Mouse (Mus musculus): ENCODE results near the gene Cfap57.
"Not testable (repeated sequence)": the region's sequence is repeated elsewhere in the genome, so short reads cannot be mapped to it uniquely, and the experiment has no call there.

Gene Cfap57

DNA sequence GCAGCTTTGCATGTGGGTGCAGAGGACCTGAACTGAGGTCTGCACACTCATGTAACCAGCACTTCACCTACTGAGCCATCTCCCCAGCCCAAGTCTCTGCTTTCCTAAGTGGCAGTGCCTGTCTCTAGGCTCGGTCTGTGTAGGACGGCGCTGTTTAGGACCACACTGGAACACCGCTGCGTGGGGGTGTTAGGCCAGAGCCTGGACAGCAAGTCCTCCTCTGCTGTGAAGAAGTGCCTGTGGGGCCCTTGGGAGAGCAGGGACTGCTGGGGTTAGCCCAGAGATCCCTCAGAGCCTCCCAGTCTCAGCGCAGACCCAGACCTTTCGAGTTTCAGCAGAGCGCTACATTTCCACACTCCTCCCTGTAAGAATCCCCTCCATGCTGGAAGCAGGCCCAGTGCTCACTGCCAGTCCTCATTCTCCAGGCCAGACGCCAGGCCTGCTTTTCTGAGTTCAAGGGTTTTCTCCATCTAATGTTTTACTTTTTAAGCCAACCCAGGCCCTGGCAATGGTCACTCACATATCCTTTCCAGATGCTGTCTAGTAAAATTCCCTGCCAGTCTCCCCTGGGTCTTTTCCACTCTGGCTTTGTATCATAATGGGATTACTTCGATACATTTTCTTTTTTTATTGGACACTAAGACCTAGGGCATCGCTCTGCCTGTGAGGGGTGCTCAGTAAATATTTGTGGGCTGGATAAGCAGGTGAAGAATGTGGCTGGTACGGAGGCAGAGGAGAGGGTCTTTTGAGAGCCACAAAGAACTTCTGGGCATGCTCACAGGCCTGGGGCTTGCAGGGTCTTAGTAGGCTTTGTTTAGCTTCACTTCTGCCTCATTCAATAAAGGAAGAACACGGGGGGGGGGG, 56.3 kb downstream of the Cfap57 start:
- no peak for DNase-seq (ENCODE audit: low read depth)

DNA sequence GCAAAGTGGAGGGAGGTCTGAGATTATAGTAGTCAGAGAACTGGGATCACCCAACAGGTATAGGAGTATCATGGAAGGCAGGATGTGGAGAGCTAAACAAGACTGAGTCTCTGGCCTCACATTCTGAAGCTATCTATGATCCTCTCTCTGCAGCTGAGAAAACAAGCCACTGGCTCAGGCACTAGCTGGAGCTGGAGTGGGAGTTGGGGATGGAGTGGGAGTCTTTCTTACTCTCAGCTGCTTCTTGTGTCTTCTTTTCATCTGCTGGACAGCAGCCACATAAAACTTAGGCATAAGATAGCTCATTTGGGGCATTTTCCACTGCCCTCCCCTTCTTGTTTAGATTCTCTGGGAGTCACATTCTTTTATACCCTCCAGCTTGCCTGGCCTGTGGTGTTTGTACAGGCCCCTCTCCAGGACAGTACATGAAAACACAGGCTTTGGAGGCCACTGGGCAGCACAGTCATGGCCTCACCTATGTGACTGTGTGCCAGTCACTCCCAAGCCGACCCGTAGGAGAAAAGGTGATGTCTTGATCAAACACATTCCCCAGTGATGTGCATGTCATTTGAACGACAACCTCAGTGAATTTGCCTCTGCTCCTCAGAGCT, 67.4 kb downstream of the Cfap57 start:
- DNase-seq (ENCODE audit: low read depth): no peak

DNA sequence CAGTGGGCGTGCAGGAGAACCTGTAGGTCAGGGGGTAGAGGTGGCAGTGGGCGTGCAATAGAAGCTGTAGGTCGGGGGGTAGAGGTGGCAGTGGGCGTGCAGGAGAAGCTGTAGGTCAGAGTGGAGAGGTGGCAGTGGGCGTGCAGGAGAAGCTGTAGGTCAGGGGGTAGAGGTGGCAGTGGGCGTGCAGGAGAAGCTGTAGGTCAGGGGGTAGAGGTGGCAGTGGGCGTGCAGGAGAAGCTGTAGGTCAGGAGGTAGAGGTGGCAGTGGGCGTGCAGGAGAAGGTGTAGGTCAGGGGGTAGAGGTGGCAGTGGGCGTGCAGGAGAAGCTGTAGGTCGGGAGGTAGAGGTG, 72.5 kb downstream of the Cfap57 start:
- DNase-seq (ENCODE audit: low read depth): not testable (repeated sequence)

DNA sequence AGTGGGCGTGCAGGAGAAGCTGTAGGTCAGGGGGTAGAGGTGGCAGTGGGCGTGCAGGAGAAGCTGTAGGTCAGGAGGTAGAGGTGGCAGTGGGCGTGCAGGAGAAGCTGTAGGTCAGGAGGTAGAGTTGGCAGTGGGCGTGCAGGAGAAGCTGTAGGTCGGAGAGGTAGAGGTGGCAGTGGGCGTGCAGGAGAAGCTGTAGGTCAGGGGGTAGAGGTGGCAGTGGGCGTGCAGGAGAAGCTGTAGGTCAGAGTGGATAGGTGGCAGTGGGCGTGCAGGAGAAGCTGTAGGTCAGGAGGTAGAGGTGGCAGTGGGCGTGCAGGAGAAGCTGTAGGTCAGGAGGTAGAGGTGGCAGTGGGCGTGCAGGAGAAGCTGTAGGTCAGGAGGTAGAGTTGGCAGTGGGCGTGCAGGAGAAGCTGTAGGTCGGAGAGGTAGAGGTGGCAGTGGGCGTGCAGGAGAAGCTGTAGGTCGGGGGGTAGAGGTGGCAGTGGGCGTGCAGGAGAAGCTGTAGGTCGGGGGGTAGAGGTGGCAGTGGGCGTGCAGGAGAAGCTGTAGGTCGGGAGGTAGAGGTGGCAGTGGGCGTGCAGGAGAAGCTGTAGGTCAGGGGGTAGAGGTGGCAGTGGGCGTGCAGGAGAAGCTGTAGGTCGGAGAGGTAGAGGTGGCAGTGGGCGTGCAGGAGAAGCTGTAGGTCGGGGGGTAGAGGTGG, 73.0 kb downstream of the Cfap57 start:
- DNase-seq (ENCODE audit: low read depth): not testable (repeated sequence)

DNA sequence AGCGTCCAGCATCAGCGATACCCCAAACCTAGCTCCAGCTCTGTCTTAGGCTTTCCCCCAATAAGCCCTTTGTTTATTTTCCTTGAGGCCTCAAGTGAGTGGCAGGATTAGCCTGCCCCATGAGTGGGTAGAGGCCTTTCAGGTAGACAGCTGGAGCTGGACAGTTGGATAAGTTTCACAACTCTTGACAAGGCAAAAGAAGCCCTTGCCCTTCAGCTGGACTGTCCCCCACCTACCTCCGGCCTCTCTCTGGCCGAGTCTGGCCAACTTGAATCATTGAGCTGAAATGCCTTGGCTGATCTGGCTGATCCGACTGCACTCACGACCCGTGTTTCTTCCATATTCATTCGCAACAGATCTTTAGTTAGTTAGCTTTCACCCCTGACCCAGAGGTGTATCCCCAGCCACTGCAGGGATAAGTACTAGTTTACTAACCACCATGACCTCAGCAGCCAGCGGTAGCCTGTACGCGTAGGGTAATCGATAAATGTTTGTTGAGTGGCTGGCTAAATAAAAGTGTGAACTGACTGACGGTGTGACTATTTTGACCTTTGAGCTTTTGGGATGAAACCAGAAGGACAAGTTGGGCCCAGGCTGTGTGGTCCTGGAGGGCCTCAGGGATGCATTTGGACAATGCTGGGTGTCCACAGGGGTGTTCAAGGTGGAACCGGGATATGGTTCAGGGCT, 76.0 kb downstream of the Cfap57 start:
- DNase-seq (ENCODE audit: low read depth): no peak

DNA sequence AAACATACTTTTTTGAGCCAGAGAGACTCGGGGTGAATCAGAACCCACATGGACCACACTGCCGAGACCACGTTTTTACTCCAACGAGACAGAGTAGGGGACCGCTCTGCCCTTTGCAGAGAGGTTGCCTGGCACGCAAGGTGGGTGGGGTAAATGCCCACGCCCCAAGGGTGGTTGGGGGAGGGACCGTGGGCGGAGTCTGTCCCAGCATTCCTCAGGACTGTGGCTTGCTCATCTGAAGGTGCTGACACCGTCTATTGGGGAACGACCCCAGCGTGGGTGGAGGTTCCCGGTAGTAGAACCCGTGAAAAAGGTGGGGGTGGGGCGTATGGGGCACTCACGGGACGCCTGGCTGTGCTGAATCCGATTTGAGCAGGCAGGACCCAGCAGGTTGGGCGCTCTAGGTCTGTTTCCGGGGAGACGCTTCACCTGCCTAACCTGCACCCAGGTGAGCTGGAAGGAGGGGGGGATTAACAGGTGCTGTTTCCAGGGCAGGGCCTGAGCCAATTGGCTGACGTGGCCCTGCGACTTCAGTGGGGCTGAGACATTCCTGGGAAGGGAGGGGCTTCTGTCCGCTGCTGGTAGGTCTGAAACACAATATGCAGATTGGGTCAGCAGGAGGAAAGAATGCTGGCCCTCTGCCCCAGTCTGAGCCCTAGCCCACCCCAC, 76.9 kb downstream of the Cfap57 start, which contains the start of gene Tmem125:
Gene Tmem125, minus strand, starts transcription at position 453 of the 669 bp plus-strand sequence.
- DNase-seq (ENCODE audit: low read depth): no peak

DNA sequence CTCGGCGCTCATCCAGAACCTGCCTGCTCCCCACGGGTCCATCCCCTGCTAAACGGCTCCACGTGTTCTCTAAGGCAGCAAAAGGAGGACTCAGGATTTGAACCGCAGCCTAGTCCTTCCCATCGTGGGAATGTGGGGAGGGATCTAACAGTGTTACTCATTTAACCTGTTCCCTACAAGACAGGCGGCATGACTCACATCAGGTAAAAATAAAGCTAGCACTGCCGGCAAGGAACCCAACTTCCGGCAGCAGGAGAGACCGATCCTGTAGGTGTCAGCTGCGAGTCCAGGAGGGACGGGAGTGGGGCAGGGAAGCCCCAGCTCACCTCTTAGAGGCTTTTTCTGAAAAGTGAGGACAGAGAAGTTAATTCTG, 77.4 kb downstream of the Cfap57 start:
- DNase-seq (ENCODE audit: low read depth): no peak

DNA sequence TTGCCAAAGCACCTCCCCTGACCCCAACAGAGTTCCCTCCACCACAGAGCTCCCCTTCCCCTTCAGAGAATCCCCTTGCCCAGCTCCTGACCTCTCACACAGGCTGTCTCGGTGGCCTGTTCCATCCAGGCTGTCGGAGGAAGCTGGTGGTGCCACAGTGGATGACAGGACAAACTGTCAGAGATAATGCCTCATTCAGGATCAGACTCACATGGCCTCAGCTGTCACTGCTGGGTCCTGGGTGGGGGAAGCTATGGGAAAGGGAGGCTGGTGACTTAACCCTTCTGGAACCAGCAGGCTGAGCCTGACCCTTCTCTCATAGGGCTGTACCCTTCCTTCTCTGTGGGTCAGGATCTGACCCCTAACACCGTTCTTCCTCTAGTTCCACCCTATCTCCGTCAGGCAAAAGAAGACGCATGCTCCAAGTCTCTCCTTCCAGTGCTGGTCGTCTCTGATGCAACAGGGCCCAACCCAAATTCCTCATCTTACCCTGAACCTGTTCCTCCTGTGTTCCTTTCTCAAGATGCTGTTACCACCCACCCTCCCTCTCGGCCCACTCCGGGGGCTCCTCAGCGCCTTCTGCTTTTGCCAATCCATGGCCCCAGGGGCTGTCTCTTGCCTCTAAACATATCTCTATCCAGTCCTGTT, 77.9 kb downstream of the Cfap57 start:
- DNase-seq (ENCODE audit: low read depth): no peak

DNA sequence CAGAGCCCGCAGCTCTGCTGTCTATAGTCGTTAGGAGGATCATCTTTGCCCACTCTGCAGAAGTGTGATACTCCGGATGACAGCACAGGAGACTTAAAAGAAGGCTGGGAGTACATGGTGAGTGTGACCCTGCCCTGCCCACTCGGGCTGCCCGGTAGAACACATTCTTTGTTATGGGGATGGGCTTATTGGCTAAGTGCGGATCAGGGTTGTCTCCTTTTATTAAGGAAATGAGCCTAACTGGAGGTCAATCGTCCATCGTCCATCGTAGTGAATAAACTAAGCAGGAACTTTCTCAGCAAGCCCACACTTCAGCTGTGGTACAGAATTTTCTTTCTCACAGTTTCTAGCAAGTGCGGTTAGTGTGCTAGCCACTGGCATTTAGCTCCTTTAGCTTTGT, 80.7 kb downstream of the Cfap57 start:
- DNase-seq (ENCODE audit: low read depth): no peak

DNA sequence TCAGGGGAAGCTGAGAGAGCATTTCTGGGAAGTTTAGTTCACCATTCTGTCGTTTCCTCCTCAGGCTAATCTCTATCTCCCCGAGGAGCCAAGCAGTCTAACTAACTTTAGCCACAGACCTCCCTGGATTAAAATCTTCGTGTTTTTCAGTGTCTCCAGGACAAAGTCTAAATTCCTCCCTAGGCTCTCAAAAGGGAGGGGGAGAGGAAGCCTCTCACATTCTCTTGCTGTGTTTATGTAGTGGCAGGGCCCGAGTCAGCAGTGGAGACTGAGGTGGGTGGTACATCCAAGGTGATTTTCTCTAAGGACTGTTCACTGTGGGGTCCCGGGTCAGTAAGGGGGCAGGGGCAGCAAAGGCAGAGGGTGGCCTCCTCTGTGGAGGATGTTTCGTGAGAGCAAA, 82.8 kb downstream of the Cfap57 start:
- DNase-seq (ENCODE audit: low read depth): no peak

DNA sequence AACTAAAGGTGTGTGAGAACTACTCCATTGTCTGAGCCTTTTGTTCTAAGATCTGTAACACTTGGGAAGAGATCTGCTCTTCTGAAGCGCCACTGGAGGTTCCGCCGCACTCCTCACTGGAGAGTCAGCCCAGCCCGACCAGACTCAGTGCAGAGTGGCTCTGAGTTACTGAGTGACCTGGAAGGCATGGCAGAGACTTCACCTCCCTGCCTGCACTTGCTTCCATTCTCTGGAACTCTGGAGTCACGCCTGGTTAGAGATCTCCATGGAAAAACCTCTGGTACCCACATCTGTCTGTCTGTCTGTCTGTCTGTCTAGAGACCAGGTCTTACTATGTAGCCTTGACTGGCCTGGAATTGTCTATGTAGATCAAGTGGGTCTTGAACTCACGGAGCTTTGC, 85.0 kb downstream of the Cfap57 start:
- no peak for DNase-seq (ENCODE audit: low read depth)

DNA sequence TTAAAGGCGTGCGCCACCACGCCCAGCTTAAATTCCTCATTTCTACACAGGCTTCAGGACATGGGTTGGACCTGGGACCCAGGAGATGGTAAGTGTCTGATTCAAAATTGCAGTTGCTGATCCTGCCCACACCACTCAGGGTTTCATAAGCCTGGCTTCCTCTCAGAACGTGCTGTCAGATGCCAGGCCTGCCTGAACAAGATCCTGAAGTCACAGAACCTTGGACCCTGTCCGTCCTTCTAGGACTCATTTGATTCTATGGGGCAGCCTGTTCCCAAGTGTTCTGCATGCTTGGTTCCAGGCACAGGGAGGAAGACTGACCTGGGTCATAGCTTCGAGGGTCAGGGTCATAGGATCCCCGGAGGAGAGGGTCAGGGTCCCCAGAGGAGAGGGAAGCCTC, 87.0 kb downstream of the Cfap57 start:
- DNase-seq (ENCODE audit: low read depth): no peak

DNA sequence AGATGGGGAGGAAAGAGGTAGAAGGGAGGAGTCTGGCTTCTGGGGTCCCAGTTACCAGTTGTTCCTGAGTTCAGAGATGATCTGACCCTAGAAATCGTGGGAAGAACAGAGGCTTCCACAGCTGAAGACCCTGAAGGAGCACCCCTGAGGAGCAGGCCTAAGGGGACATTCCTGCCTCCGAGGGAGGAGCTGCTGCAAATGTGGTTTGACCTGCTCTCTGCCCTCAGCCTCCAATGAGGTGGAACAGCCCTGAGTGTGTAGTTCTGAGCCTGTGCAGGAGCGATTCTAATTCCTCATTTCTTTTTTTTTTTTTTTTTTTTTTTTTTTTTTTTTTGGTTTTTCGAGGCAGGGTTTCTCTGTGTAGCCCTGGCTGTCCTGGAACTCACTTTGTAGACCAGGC, 87.4 kb downstream of the Cfap57 start:
- DNase-seq (ENCODE audit: low read depth): no peak

DNA sequence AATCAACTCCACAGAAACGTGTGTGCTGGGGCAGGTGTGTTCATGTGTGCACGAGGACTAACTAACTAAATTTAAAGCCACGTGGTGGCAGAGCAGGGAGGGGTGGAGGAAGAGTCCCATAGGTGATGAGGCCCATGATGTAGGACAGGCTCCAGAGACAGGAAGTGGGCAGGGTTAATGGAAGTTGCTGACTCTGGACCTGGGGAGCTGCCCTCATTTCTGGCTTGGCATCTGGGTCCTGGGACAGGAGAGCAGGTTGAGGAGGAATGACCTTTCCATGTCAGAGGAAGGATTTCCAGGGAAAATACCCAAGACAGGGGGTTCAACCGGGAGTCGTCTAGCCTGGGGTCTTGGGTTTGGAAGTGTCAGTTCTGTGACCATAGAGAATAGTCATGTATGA, 87.9 kb downstream of the Cfap57 start:
- no peak for DNase-seq (ENCODE audit: low read depth)

DNA sequence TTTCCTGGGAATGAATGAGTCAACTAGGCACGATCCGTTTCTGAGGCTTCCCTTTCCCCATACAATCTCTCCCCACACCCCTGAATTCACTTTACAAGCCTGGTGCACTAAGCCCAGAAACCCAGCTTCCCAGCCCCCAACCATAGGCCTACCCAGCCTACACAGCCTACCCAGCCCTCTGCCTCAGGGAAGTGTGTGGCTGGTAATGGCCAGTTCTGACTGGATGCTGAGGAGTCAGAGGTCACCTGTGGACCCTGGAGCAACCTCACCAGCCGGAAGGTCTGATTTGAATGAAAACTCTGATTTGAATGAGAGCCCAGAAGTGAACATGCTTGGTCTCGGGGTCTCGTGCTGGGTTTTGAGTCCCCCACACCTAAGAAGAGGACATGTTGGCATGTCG, 92.9 kb downstream of the Cfap57 start:
- no peak for DNase-seq (ENCODE audit: low read depth)

DNA sequence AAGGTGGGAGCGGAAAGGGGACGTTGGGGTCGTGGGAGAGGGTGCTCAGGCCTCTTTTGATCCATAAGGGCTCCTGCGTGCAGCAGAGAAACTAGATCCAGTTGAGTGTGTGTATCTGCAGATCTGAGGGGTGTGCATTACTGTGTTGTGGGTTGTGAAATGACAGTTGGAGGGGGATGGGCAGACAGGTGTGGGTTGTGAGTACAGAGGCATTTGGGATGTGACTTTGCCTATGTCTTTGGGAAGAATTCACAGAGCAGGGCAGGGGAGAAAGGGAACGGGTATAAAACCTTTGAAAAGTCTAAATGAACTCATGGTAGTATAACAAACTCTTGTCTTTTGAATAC, 93.3 kb downstream of the Cfap57 start:
- no peak for DNase-seq (ENCODE audit: low read depth)

DNA sequence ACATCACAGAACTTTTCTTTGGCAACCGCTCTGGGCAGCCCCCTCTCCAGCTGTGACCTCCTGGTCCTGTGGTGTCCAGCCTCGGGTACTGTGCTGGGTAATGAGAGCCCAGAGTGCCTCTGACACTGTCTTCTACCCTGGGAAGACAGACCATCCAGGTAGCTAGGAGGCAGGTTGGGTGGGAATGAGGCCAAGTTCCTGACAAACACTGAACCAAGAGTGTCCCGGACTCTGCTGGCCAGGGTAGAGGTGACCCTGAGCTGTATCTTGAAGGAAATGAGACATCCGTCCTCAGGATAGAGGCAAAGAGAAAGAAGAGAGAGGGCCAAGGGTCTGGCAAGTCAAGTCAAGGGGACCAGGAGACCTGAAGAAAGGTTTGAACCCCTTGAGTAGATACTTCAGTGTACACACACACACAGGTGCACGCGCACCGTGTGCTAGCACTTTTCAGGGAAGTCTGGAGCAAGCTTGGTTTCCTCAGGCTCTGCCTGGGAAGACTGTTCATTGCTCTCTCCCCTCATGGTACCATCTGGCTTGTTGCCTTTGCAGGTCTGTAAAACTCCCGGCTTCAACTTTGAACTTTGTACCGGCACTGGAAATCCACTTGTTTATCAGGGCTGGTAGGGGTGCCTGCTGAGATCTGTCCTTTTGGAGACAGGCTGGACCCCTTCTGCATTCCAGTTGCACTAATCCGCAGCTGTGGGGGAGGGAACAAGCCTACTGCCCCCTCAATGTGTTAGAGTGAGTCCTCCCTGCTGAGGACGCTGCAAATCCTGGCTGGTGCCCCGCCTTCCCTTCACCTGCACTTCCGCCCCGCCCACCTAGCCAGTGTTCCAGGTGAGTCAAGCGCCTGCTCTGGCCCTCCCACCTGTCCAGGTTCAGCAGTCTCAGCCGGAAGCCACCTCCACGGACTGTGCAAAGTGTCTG, 93.9 kb downstream of the Cfap57 start, which contains the start of gene 2610528J11Rik:
Gene 2610528J11Rik, plus strand, starts transcription at position 592 of the 927 bp plus-strand sequence.
- no peak for DNase-seq (ENCODE audit: low read depth)

DNA sequence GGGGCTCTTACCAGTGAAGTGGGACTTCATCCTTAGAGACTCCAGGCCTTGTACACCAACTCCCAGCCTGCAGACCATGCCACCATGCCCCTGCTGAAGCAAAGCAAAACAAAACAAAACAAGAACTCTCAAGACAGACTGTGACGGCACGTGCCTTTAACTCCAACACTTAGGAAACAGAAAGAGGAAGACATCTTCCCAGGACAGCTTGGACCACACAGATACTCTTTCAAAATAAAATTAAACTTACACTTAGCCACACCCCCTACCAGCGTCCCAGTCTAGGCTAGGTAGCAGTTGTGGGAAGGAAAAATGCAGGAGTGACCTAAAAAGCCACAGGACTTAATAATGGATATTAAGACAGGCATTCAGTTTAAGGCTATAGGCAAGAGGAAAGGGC, 94.8 kb downstream of the Cfap57 start:
- no peak for DNase-seq (ENCODE audit: low read depth)

DNA sequence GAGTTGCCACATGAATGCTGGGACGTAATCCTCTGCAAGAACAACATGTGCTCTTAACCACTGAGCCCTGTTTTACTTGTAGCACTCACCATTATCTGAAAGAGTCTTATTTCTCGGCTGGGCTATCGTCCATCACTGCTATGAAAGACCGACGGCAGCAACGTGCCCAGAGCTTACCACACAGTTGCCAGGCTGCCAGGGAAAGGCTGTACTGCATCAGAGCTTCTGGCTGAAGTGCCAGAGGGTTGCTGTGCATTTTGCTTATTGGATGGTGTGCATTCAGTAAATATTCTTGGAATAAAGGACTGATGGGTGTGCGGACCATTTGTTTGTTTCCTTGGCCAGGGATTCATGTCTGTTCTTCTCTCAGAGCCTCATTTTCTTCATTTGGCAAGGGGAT, 96.6 kb downstream of the Cfap57 start:
- no peak for DNase-seq (ENCODE audit: low read depth)

DNA sequence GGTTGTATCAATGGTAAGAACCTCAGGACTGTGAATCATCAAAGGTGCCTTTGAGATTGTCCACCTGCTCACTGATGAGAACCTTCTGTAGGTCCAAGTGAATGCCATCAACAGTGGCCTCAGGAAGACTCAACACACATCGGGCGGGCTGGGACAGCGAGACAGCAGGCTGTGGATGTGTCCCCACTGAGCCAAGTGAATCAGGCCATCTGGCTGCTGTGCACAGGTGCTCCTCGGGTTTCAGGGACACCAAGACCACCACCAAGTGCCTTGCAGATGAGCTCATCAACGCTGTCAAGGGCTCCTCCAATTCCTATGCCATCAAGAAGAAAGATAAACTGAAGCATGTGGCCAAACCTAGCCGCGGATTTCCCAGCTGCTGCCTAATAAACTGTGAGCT, 98.3 kb downstream of the Cfap57 start:
- DNase-seq (ENCODE audit: low read depth): no peak

Data from fibroblast of lung, adult 2 months (primary cell).